ENCODE assay signal across 12 mouse cellular contexts in the genomic region with DNA sequence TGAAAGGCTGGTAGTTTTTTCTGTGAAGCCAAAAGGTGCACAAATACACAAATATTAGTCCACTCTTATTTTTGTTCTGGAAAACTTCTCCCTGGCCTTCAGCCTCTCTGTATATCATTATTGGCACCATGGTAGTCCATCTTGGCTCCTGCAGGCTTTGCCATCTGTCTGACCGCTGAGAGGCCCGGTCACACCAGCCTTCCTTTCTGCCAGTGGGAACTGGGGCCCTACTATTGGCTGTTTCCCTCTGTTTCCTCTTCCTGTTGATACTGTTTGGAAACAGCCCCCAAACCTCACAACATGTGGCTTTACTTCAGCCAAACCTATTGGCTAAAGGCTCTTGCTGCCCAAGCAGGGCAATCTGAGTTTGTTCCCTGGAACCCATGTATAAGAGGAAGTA.
DNase-seq lines count a peak whose midpoint lies in the region.
"Had no signal": no experiment of that assay in that cellular context is flagged by ENCODE, and none has a peak within 500 bp of the region (broad histone marks: within the 10 kb centered on the region; RNA-seq: fewer than 3 reads in every experiment).

No protein-coding gene starts in this region.

- peak; percentile 90 for DNase-seq in heart, adult 11 months
- DNase-seq in heart, postnatal 4 days, result no peak
- peak; percentile 20 for DNase-seq in adipocyte (ENCODE audit: low spot score)
- peak; percentile 85 to 92 for DNase-seq in cerebellum, adult 18-20 months
- DNase-seq in cerebellum, postnatal 25 days, result peak; percentile 86 to 87
- no peak for DNase-seq in gastrocnemius, postnatal 14 days
- no peak for DNase-seq in frontal cortex, adult 2 months (ENCODE audit: extremely low spot score in 1 of 2, low spot score in 1 of 2)
- DNase-seq: adrenal gland, postnatal 36 days; heart, postnatal 36 days; lung, adult 2 months; retina, postnatal 1 day; thymus, postnatal 25 days had no signal

- intact Hi-C loops in gastrocnemius, postnatal 14 days (cut with DNase I; ENCODE audit: low total_unique reads), result no loop called here

Comparison
In these comparisons a context has a peak if more than half of its experiments do, and no peak if none do; other contexts are left out.
1. DNase-seq: peak in heart, adult 11 months (single experiment), adipocyte (single experiment), cerebellum, adult 18-20 months (2 of 2) and cerebellum, postnatal 25 days (2 of 2); none in heart, postnatal 4 days (single experiment), gastrocnemius, postnatal 14 days (single experiment) and frontal cortex, adult 2 months (0 of 2).